Mouse (Mus musculus) c-Kit-negative CD71-positive TER-119-positive erythroid progenitor cells, embryonic 14.5 days (primary cell): ENCODE measurements around the gene Vmn2r110.

ENCODE experiments used
- DNase-seq: peaks from one replicate; pipeline ENCODE4 v3.0.0-alpha.2; 2013; ENCODE audit warnings: low read depth, low spot score

Vmn2r110 gene

DNA sequence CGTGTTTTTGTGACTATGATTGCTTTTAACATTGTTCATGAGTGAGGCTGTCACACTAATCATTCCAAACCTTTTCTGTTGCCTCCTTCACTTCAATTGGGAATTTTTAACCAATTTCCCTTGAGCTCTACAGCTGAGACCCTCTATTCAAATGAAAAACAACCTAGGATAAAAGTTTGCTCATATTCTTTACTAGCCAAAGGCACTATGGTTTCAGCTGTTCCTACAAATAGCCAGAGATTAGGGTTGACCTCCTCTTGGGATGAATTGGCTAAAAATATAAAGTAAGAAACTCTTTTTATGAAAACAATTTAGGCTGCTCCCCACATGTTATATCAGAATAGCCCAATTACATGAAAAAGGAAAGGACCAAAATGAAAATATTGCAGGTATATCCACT lies at the start of gene Vmn2r110:
Gene Vmn2r110 (minus strand): TSS at position 101 of the 400 bp plus-strand sequence.
- no peak for DNase-seq

DNA sequence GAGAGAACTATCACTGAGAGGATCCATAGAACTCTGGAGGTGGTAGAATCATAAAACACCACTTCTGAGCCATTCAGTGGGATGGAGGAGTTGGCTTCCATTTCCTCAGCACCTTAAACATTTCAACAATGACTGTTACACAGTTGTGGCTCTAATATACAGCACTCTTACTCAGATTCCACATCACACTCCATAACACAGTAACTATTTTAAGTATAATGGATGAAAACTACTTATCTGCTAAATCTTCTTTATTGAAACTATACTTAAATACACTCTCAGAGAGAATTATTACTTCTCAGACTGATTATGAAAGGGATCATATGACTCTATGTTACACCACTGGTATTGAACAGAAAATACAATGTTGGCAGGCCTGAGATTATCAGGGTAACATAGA lies 28.6 kb upstream of the Vmn2r110 start, which contains the start of gene Fpr-rs3:
Gene Fpr-rs3 (minus strand): TSS at position 101 of the 400 bp plus-strand sequence.
- no peak for DNase-seq

DNA sequence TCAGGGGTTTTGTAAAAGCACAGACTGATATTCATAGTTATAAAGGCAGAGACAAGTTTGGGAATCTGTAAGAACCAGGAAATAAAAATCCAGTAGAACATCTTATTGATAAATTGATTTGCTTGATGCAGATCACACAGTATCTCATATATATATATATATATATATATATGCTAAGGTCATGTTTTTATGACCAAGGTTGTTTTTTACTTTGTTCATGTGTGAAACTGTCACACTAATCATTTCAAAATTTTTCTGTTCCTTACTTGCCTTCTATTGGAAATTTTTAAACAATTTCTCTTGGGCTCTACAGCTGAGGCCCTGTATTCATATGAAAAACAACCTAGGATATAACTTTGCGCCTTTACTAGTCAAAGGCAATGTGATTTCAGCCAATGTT lies 31.6 kb downstream of the Vmn2r110 start, which contains the start of gene Vmn2r109:
Gene Vmn2r109 (minus strand): TSS at position 101 of the 400 bp plus-strand sequence.
- DNase-seq, result no peak
